Mouse (Mus musculus) E14TG2a.4 (cell line): ENCODE data around the gene Grin2b.

ENCODE experiments used
- H3K27me3 ChIP-seq: 2 replicates; pipeline ENCODE4 v1.6.1; 2014; ENCODE audit warnings: low read length, control low read depth; ENCODE audit not compliant: insufficient read depth
- H3K36me3 ChIP-seq: 2 replicates; pipeline ENCODE4 v1.6.1; 2014; ENCODE audit warnings: low read length, control low read depth; ENCODE audit not compliant: insufficient read depth
- H3K4me1 ChIP-seq: replicated peaks from 2 replicates; pipeline ENCODE4 v1.6.1; 2014; ENCODE audit warnings: low read depth, low read length, control low read depth
- H3K4me3 ChIP-seq: replicated peaks from 2 replicates; pipeline ENCODE4 v1.5.1; 2014; ENCODE audit warnings: mild to moderate bottlenecking, low read length
- H3K9me3 ChIP-seq: 2 replicates; pipeline ENCODE4 v1.6.1; 2014; ENCODE audit warnings: low read length, control low read depth
- CTCF ChIP-seq: conservative IDR thresholded peaks from 2 replicates; pipeline ENCODE4 v1.5.1; 2014; ENCODE audit warnings: low read length
- NANOG ChIP-seq: IDR thresholded peaks from 2 replicates; pipeline ENCODE4 v1.6.1; 2014; ENCODE audit warnings: borderline replicate concordance, low read length, mixed read lengths
- POU5F1 ChIP-seq: IDR thresholded peaks from 2 replicates; pipeline ENCODE4 v1.6.1; 2014; ENCODE audit warnings: low read length, borderline replicate concordance

Grin2b gene

DNA sequence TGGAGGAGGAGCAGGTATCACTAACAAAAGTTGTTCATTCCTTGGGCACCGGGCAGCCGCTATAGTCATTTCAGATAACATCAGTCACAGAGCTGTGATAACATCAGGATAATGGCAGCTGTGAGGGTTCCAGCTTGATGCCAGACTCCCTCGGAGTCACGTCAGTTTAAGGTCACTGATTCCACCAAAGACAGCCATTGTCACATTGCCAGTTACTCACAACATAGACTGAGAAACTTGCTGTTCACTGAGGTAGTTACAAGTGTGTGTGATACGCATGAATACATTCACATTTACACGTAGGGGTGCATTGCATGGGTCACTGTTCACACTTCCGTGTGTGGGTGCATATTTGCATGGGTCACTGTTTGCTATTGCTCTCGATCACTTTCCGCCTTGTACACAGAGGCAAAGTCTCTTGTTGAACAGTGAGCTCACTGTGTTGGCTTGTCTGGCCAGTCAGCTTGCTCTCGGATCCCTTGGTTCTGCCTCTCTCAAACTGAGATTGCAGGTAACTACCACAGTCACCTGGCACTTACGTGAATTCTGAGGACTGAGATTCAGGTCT, 383.6 kb downstream of the Grin2b start:
- no peaks in the 10 kb centered on the region; the same call in 1 of the 2 replicates for H3K9me3 ChIP-seq
- TF ChIP-seq POU5F1 (no peak), CTCF (no peak), NANOG (no peak)
- H3K36me3 ChIP-seq, result no peaks in the 10 kb centered on the region
- peaks cover 9% of the 10 kb centered on the region for H3K4me1 ChIP-seq
- H3K27me3 ChIP-seq, result 0 out of 2 replicates have a peak, but pooled peaks cover 2% of the 10 kb centered on the region
- H3K4me3 ChIP-seq, result no peak overlapping the region

DNA sequence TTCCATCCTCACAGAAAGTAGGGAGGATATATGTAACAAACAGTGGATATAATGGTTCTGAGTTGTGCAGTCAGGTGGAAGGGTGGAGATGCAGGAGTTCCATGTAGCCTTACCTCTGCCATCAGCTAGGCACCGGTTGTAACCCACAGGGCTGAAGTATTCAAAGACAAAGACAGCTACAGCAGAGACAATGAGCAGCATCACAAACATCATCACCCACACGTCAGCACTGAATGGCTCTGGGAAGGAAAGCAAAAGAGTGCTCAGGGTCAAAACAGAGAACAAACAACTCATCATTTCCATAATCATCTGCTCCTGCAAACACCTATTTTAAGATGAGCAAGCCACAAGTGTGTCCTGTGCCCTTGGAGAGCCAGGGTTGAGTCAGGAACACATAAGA, 398.6 kb downstream of the Grin2b start:
- Histone ChIP-seq H3K4me3 (no peak overlapping the region), H3K4me1 (no peaks in the 10 kb centered on the region), H3K36me3 (no peaks in the 10 kb centered on the region), H3K9me3 (no peaks in the 10 kb centered on the region), H3K27me3 (no peaks in the 10 kb centered on the region)
- peak; percentile 93 for TF ChIP-seq NANOG
- TF ChIP-seq POU5F1, result no peak
- TF ChIP-seq CTCF, result no peak

DNA sequence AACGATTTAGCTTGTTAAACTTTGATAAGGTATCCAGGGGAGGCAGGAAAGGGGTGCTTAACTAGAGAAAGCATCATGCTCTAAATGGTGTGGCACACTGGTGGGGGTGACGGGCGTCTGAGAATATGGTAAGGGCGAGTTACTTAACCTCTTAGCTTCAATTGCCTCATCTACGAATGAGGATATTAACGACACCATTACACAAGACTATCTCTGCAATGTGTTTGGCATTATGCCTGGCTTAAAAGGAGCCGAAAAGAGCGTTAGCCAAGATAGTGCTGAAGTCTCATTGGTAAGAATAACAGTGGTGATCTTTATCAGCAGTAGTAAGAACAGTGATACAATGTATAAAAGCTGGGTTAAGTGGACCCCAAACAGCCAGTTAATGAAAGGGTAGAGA, 405.7 kb downstream of the Grin2b start:
- H3K36me3 ChIP-seq, result no peaks in the 10 kb centered on the region
- no peaks in the 10 kb centered on the region for H3K27me3 ChIP-seq
- no peaks in the 10 kb centered on the region for H3K4me1 ChIP-seq
- no peaks in the 10 kb centered on the region for H3K9me3 ChIP-seq
- TF ChIP-seq NANOG (no peak), CTCF (no peak), POU5F1 (no peak)
- H3K4me3 ChIP-seq, result no peak overlapping the region

DNA sequence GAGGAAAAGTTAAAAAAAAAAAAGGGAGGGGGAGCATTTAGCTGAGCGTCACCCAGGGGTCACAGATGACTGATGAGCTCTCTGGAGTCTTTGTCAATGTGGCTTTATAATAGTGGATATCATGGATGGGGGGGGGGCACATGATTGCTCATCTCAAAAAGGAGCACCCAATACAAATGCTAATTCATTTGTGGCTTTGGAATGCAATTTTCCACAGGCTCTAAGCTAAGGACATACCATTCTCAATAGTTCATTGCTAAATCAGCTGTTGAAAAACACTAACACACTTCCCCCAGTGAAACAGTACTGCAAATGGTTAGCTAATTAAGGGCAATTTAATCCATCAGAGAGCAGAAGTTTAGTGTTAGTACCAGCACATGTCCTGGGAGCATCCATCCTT, 414.6 kb downstream of the Grin2b start:
- Histone ChIP-seq H3K4me3 (no peak overlapping the region), H3K4me1 (peaks cover 11% of the 10 kb centered on the region), H3K27me3 (no peaks in the 10 kb centered on the region), H3K36me3 (no peaks in the 10 kb centered on the region), H3K9me3 (no peaks in the 10 kb centered on the region)
- TF ChIP-seq CTCF, result no peak
- TF ChIP-seq NANOG, result no peak
- TF ChIP-seq POU5F1, result no peak

DNA sequence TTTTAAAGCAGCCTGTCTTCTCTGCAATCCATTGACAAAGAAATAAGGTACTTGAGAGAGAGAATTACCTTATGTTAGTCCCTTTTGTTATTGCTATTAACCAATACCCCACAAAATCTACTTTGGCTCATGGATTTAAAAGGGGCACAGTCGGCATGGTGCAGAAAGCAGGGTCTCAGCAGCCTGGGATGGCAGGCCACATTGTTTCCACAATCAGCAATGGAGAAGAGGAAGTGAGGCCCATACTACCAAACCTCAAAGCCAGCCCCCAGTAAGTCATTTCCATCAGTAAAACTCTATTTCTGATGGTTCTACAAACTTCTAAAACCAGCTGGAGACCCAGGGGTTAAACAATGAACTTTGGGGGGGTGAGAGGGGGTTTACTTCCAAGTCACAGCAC, 417.2 kb downstream of the Grin2b start:
- H3K4me1 ChIP-seq, result peaks cover 5% of the 10 kb centered on the region

DNA sequence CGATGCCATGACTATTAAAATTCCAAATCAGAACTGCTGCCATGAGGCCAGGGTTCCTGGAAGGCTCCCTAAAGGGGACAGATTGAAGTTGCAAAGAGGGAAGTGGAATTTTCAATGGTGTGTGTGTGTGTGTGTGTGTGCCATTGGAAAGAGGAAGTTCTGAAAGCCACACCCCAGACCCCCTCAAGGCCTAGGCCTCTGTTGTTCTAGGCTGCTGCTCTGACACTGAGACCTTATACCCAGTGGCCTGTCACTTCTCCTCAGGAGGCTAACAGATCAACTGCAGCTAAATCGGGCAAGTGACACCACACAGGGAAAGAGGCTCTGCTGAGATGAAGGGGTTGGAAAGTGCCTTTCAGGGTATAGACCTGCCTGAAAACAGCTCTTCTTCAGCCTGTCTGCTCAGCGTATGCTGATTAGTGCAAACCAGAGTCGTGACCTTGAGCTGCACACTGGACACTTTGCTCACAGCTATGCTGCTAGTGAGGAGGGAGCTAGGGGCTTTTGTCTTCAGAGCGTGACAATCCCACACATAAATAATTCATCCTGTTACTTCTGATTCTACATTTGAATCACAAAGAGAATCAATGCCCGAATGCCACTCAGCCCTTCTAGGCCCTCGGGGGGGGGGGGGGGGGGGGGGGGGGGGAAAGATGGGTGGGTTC, 424.8 kb downstream of the Grin2b start:
- H3K27me3 ChIP-seq, result no peaks in the 10 kb centered on the region
- H3K36me3 ChIP-seq, result no peaks in the 10 kb centered on the region
- no peaks in the 10 kb centered on the region for H3K9me3 ChIP-seq
- no peak overlapping the region for H3K4me3 ChIP-seq
- H3K4me1 ChIP-seq, result peaks cover 40% of the 10 kb centered on the region
- TF ChIP-seq POU5F1 (no peak), CTCF (no peak), NANOG (no peak)

More for the DNA sequence above, 417.2 kb downstream of the Grin2b start:
- no peaks in the 10 kb centered on the region for H3K9me3 ChIP-seq
- no peaks in the 10 kb centered on the region for H3K36me3 ChIP-seq
- no peak for TF ChIP-seq NANOG
- no peak for TF ChIP-seq CTCF
- no peak for TF ChIP-seq POU5F1
- H3K4me3 ChIP-seq, result no peak overlapping the region
- H3K27me3 ChIP-seq, result no peaks in the 10 kb centered on the region

DNA sequence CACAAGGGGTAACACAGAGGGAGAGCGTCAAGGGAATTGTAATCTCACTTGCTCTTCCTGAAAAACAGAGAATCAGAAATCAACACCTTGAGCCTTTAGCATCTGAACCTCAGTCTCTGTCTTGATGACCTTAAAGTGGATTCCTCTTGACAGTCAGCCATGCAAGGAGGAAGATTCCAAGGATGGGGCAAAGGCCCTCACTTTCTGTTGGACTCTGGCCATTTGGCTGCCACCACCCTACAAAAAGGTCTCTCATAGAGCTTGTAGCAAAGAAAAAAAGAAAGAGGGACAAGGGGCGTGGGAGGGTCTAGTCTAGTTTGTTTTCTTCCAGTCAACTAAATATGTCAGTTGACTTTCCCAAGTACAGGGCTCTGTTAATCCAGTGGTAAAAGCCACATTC, 427.7 kb downstream of the Grin2b start:
- Histone ChIP-seq H3K36me3 (no peaks in the 10 kb centered on the region), H3K27me3 (no peaks in the 10 kb centered on the region; the same call in 1 of the 2 replicates), H3K4me1 (peaks cover 40% of the 10 kb centered on the region), H3K9me3 (no peaks in the 10 kb centered on the region), H3K4me3 (no peak overlapping the region)
- TF ChIP-seq CTCF (no peak), NANOG (no peak), POU5F1 (no peak)

DNA sequence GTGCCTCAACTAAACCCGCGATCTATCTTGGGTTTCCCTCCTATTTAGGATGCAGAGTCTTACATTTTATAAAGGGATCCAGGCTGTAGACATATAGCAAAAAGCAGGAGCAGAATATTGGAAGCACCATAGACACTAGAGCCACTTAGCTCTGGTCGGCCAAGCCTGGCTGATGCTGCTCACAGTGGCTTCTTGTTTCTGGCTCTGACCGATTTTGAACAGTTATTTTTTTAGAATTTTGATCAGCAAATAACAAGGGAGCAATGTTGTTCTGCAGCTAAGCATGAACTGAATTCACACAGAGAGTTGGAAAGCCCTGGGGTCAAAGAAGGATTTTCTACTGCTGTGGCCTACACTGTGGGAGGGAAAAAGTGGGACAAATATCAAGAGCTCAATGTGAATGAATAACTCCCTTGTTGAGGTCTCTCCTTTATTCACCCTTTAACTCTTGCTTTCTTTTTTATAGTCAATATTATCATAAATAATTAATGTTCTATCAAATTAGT, 439.0 kb downstream of the Grin2b start:
- no peaks in the 10 kb centered on the region for H3K36me3 ChIP-seq
- TF ChIP-seq POU5F1, result no peak
- TF ChIP-seq NANOG, result no peak
- TF ChIP-seq CTCF, result no peak
- H3K27me3 ChIP-seq, result peaks cover 37% of the 10 kb centered on the region
- no peak overlapping the region for H3K4me3 ChIP-seq
- H3K9me3 ChIP-seq, result no peaks in the 10 kb centered on the region
- peaks cover 15% of the 10 kb centered on the region for H3K4me1 ChIP-seq
